Mouse (Mus musculus): ENCODE results near the gene Cpne6.

DNA sequence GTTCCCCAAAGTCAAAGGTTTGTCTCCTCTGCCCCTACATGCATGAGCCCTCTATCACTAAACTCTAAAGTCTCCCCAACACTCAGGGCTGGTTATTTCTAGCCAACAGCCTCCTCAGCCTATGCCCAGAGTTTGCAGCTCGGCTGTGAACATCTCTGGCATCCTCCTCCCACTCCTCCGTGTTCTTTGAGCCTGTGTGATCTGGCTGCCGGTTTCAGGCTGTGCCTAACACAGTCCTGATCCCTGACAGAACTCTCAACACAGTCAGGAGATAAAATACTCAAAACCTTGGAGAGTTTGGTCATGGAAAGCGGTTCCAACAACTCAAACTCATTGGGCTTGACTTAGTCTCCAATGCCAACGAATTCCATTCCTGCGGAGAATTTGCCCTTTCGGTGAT is 43.1 kb upstream of the Cpne6 start:
- TF ChIP-seq POLR2A (IDR thresholded peaks at IDR 0.05; ENCODE audit: insufficient read depth, low read length) = no peak
- no peak for TF ChIP-seq CTCF (IDR thresholded peaks at IDR 0.05; ENCODE audit: low read depth, low read length)
- TF ChIP-seq EP300 (IDR thresholded peaks at IDR 0.05; ENCODE audit: insufficient read depth, low read depth, low read length) = no peak
